In the genomic region with DNA sequence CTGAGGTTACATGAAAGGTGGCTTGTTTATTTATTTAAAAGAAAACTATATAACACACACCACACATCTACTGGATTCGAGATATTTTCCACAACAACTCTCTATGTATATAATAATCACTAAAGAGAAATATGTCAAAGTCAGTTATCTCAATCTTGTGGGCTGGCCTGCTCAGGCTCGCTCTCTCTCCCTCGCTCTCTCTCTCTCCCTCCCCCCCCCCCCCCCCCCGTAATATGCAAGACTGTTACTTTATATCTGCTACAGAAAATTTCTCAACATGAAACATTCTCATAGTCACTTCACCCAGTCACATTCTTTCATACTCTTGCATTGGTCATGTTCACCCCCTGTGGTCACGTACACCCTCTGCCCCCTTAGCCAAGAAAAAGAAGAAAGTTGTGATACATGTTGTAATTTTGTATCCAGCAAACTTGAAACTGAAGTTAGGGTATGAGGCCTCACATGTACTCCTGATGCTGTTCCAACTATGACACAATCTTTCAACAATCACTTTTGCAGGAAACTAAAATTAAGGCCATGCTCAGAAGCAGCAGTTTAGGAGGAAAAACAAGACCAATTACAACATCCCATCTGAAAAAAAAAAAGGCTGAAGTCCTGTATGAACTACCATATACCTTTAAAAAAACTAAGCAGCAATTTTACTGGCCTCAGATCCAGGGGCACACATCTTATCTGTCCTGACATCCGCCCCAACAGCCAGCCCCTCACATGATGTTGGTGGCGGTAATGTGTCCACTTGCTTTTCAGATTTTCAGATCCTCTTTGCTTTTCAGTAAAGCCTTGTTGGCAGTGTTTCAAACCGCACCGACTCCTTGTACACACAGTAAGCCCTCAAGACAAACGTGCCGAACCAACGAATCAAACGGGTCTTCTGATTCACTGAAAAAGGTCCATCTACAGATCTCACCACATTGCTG, we compare ENCODE assay signal across 9 mouse cellular contexts. TPM values are rescaled to one million over a fixed set of nuclear protein-coding genes. Genes with fewer than 3 reads are reported as not detected.
DNase-seq lines count a peak whose midpoint lies in the region; ATAC-seq lines count a peak whose summit lies in the region.
"Had no signal": no experiment of that assay in that cellular context is flagged by ENCODE, and none has a peak within 500 bp of the region (broad histone marks: within the 10 kb centered on the region; RNA-seq: fewer than 3 reads in every experiment).

No protein-coding gene starts in this region.

- no peaks in the 10 kb centered on the region for H3K27me3 ChIP-seq in lung, embryonic 15.5 days
- H3K27me3 ChIP-seq in hindbrain, embryonic 13.5 days, result no peaks in the 10 kb centered on the region
- no peaks in the 10 kb centered on the region for H3K27me3 ChIP-seq in midbrain, embryonic 10.5 days (ENCODE audit: low read depth, poor library complexity, severe bottlenecking)
- H3K27me3 ChIP-seq: limb, embryonic 12.5 days had no signal

- H3K36me3 ChIP-seq in lung, embryonic 15.5 days, result no peaks in the 10 kb centered on the region
- no peaks in the 10 kb centered on the region for H3K36me3 ChIP-seq in hindbrain, embryonic 13.5 days
- no peaks in the 10 kb centered on the region for H3K36me3 ChIP-seq in midbrain, embryonic 10.5 days
- H3K36me3 ChIP-seq: limb, embryonic 12.5 days had no signal

- ATAC-seq in common myeloid progenitor, adult 5-6 weeks (replicated peaks; ENCODE audit: low read depth, poor library complexity, severe bottlenecking), result peak; percentile 64
- peak; percentile 59; the same call in 1 of the 2 replicates for ATAC-seq in lung, embryonic 15.5 days (ENCODE audit: borderline replicate concordance, extremely low read depth, low FRiP score, low TSS enrichment)
- ATAC-seq in hindbrain, embryonic 13.5 days (ENCODE audit: low FRiP score), result no peak

- intact Hi-C loops in gastrocnemius, postnatal 36 days (cut with DNase I), result no loop called here
- intact Hi-C loops in left cerebral cortex, postnatal 4 days (cut with DNase I), result no loop called here

- H3K4me1 ChIP-seq in lung, embryonic 15.5 days, result peaks cover 32% of the 10 kb centered on the region
- H3K4me1 ChIP-seq in hindbrain, embryonic 13.5 days (replicated peaks), result peaks cover 6% of the 10 kb centered on the region
- no peaks in the 10 kb centered on the region for H3K4me1 ChIP-seq in midbrain, embryonic 10.5 days

- H3K4me2 ChIP-seq in lung, embryonic 15.5 days, result no peak overlapping the region
- H3K4me2 ChIP-seq in hindbrain, embryonic 13.5 days, result no peak overlapping the region
- H3K4me2 ChIP-seq: limb, embryonic 12.5 days had no signal

- H3K4me3 ChIP-seq in lung, embryonic 15.5 days, result no peak overlapping the region
- H3K4me3 ChIP-seq in hindbrain, embryonic 13.5 days, result no peak overlapping the region
- no peak overlapping the region for H3K4me3 ChIP-seq in midbrain, embryonic 10.5 days
- H3K4me3 ChIP-seq: limb, embryonic 12.5 days had no signal

- H3K9ac ChIP-seq in lung, embryonic 15.5 days, result no peak overlapping the region
- no peak overlapping the region for H3K9ac ChIP-seq in hindbrain, embryonic 13.5 days
- H3K9ac ChIP-seq: limb, embryonic 12.5 days had no signal

- H3K27ac ChIP-seq in lung, embryonic 15.5 days, result peak overlapping the region; percentile 38; the same call in 1 of the 2 replicates
- H3K27ac ChIP-seq in hindbrain, embryonic 13.5 days, result no peak overlapping the region
- no peak overlapping the region for H3K27ac ChIP-seq in midbrain, embryonic 10.5 days (replicated peaks)
- H3K27ac ChIP-seq: limb, embryonic 12.5 days had no signal

- WGBS in lung, embryonic 15.5 days, result 38% methylated on average over 13 of the region's 13 CpGs
- 81% methylated on average over 13 of the region's 13 CpGs for WGBS in hindbrain, embryonic 13.5 days
- WGBS in midbrain, embryonic 10.5 days, result 85% methylated on average over 13 of the region's 13 CpGs

- H3K9me3 ChIP-seq in lung, embryonic 15.5 days, result no peaks in the 10 kb centered on the region
- no peaks in the 10 kb centered on the region for H3K9me3 ChIP-seq in hindbrain, embryonic 13.5 days
- no peaks in the 10 kb centered on the region for H3K9me3 ChIP-seq in midbrain, embryonic 10.5 days (replicated peaks)
- H3K9me3 ChIP-seq: limb, embryonic 12.5 days had no signal

- peak; percentile 52 for DNase-seq in gastrocnemius, adult 18-20 months (ENCODE audit: low spot score)
- DNase-seq in gastrocnemius, postnatal 36 days, result no peak
- peak; percentile 26 for DNase-seq in 3134 (ENCODE audit: extremely low read depth, insufficient read length, low spot score)
- DNase-seq in midbrain, embryonic 10.5 days (ENCODE audit: low spot score), result no peak
- no peak for DNase-seq in left cerebral cortex, postnatal 4 days

RNA-seq across cellular contexts. Expression of a gene that starts 52.6 kb away (rescaled TPM):
- 10 to 100 TPM; 15.8 to 16.7 TPM for total RNA-seq in gastrocnemius, adult 18-20 months (2021)
- total RNA-seq in gastrocnemius, postnatal 36 days (2021), result 10 to 100 TPM; 13.6 to 16.0 TPM
- total RNA-seq in common myeloid progenitor, adult 5-6 weeks (2017), result 13.3 and 19.0 TPM in 2 replicates
- 5.9 and 6.2 TPM in 2 replicates for polyA plus RNA-seq in lung, embryonic 15.5 days (2015; fragmentation: Nextera tagmentation; extraction: Ambion mirVana)
- polyA plus RNA-seq in hindbrain, embryonic 13.5 days (2015; fragmentation: Nextera tagmentation; extraction: Ambion mirVana), result 8.3 and 9.5 TPM in 2 replicates
- polyA plus RNA-seq in midbrain, embryonic 10.5 days (2016; fragmentation: Nextera tagmentation; extraction: Ambion mirVana), result 3.9 and 5.0 TPM in 2 replicates
- total RNA-seq in left cerebral cortex, postnatal 4 days (2021), result 10 to 100 TPM; 86.1 to 91.9 TPM

Comparison
In these comparisons a context has a peak if more than half of its experiments do, and no peak if none do; other contexts are left out.
1. DNase-seq: peak in gastrocnemius, adult 18-20 months (single experiment) and 3134 (single experiment); none in gastrocnemius, postnatal 36 days (0 of 2), midbrain, embryonic 10.5 days (single experiment) and left cerebral cortex, postnatal 4 days (single experiment).